Mouse (Mus musculus): ENCODE results near the gene Vwa5b1. TPM values are rescaled to one million over a fixed set of nuclear protein-coding genes. Genes with fewer than 3 reads are reported as not detected.

The Vwa5b1 gene
- polyA plus RNA-seq, 1 experiment from 2014 or later: 0.29 TPM

DNA sequence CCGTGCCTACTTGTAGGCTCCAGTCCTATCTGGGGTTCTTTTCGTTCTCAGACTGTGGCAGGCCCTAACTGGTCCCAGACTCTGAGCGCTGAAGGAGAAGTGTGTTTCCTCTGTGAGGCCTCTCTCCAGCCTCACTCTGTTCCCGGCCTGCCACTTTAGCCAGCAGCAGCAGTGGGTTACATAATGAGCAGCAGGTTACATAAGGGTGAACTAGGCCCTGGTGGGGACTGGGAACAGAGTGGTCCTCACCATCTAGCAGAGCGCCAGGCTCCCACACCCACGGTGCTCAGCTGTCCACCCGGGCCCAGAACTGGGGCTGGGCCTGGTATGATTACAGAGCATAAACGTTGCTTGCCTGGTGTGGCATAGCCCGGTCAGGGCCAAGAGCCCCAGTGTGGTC, 110.9 kb downstream of the Vwa5b1 start:
- WGBS: 81% methylated on average over 9 of the region's 9 CpGs
- no peaks in the 10 kb centered on the region for H3K27me3 ChIP-seq (replicated peaks)
- no peak overlapping the region for H3K4me3 ChIP-seq
- no peak overlapping the region for H3K4me2 ChIP-seq (replicated peaks)
- ATAC-seq (ENCODE audit: low FRiP score, low read depth): no peak
- H3K36me3 ChIP-seq: no peaks in the 10 kb centered on the region
- no peak overlapping the region for H3K27ac ChIP-seq
- no peaks in the 10 kb centered on the region for H3K9me3 ChIP-seq
- no peak overlapping the region for H3K9ac ChIP-seq
- H3K4me1 ChIP-seq: peaks cover 12% of the 10 kb centered on the region

DNA sequence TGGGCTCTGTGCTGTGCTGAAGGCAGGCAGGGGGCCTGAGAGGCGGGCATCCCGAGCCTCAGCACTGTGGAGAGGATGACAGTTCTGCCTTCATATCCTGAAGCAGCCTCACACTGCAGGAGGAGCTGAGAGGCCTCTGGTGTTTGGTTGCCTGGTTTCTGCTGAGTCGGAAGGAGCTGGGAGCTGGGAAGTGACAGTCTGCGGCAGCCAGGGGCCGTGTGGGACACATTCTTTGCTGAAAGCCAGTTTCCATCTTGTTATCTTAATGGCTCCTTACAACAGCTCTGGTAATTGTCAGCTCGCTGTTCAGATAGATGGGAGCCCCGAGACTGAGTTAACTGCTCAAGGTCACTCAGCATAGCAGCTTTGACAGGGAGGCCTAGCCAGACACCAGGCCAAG, 111.9 kb downstream of the Vwa5b1 start:
- Histone ChIP-seq H3K4me3 (no peak overlapping the region), H3K4me1 (peaks cover 12% of the 10 kb centered on the region), H3K27ac (0 out of 2 replicates have a peak overlapping the region, but pooled peaks have one; percentile 18), H3K9ac (no peak overlapping the region), H3K36me3 (no peaks in the 10 kb centered on the region), H3K27me3 (replicated peaks) (no peaks in the 10 kb centered on the region), H3K4me2 (replicated peaks) (no peak overlapping the region), H3K9me3 (no peaks in the 10 kb centered on the region)
- no peak for ATAC-seq (ENCODE audit: low FRiP score, low read depth)
- 43% methylated on average over 7 of the region's 7 CpGs for WGBS

DNA sequence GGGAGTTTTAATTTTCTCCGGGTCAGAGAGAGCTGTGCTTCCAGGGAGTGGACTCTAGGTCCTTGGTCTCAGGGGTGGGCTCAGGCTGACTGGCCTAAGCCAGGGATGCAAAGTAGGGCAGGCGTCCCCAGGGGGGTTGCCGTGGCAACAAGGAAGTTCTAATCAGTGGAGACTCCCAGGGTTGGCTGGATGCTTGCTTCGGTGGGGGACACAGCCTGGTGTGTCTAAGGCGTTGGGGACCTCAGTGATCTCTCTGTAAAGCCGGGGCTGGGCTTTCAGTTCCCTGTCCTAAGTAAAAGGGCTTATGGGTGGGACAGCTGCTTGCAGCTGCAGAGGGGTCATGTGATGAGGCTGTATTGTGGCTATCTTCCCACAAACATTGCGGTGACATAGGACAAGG, 113.4 kb downstream of the Vwa5b1 start:
- 13% methylated on average over 7 of the region's 7 CpGs for WGBS
- H3K27me3 ChIP-seq (replicated peaks): no peaks in the 10 kb centered on the region
- H3K27ac ChIP-seq: no peak overlapping the region
- peaks cover 18% of the 10 kb centered on the region for H3K4me1 ChIP-seq
- no peaks in the 10 kb centered on the region for H3K36me3 ChIP-seq
- ATAC-seq (ENCODE audit: low FRiP score, low read depth): peak; percentile 60; the same call in 1 of the 2 replicates
- 0 out of 2 replicates have a peak overlapping the region, but pooled peaks have one; percentile 2 for H3K4me2 ChIP-seq (replicated peaks)
- H3K9ac ChIP-seq: no peak overlapping the region
- no peaks in the 10 kb centered on the region for H3K9me3 ChIP-seq
- H3K4me3 ChIP-seq: no peak overlapping the region

DNA sequence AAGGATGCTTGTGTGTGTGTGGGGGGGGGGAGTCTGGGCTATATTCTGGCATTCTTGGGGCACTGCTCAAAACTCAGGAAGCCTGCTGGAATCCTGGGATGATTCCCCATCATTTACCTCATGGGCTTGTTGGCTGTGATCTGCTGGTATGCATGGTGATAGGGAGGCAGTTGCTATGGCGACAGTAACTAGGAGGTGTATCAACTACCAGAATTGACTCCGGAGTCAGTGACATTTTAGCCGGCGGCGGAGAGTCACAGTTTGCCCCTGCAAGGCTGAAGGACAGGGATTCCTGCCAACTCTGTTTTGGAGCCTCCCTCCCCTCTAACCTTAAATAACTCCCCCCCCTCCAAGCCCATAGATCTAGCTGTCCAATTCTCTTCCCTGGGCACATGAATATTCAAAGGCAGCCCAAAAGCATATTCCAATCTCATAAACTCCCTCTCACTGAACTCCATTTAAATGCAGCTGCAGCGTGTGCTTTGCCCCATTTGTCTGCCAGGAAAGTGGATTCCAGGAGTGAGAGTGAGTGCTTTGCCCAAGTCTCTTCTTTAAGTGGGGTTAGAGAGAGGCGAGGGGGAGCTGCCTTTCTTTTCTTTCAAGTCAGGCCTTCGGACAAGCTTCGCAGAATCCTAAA, 118.4 kb downstream of the Vwa5b1 start:
- Histone ChIP-seq H3K9me3 (no peaks in the 10 kb centered on the region), H3K4me2 (replicated peaks) (no peak overlapping the region), H3K9ac (no peak overlapping the region), H3K4me3 (no peak overlapping the region), H3K36me3 (no peaks in the 10 kb centered on the region), H3K27me3 (replicated peaks) (no peaks in the 10 kb centered on the region), H3K4me1 (peaks cover 22% of the 10 kb centered on the region), H3K27ac (peak overlapping the region; percentile 20; the same call in 1 of the 2 replicates)
- ATAC-seq (ENCODE audit: low FRiP score, low read depth): peak; percentile 53; the same call in 1 of the 2 replicates
- 32% methylated on average over 9 of the region's 9 CpGs for WGBS

DNA sequence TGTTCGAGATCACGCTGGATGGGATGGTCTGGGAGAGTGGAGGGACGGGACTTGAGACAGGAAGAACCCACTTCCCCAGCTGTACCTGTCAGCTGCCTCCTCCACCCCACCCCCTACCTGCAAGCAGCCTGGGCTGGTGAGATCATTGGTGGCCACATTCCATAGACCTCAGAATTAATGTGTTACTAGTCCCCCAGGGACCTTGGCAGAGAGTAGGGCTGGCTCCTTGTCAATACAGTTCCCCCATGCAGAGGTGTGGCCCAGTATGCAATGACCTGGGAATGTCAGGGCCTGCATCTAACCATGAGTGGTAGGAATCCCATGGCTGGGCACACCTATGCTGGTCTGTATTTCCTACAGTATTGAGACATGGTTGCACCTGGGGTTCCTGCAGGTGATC, 119.2 kb downstream of the Vwa5b1 start:
- ATAC-seq (ENCODE audit: low FRiP score, low read depth): no peak
- Histone ChIP-seq H3K36me3 (no peaks in the 10 kb centered on the region), H3K9me3 (no peaks in the 10 kb centered on the region), H3K4me2 (replicated peaks) (no peak overlapping the region), H3K27me3 (replicated peaks) (no peaks in the 10 kb centered on the region), H3K4me3 (no peak overlapping the region), H3K4me1 (peaks cover 17% of the 10 kb centered on the region), H3K9ac (no peak overlapping the region), H3K27ac (no peak overlapping the region)
- 79% methylated on average over 3 of the region's 3 CpGs for WGBS

Other genes with a start within 250 kb of the Vwa5b1 start
- 0.91 and 1.3 TPM in 2 replicates for gene Fam43b, start 239.4 kb downstream of the Vwa5b1 start, polyA plus RNA-seq (2016; fragmentation: Nextera tagmentation; extraction: Ambion mirVana)
- 15.6 and 15.8 TPM in 2 replicates for gene Mul1, start 201.2 kb downstream of the Vwa5b1 start, polyA plus RNA-seq (2016; fragmentation: Nextera tagmentation; extraction: Ambion mirVana)
- gene Camk2n1, start 181.6 kb downstream of the Vwa5b1 start, polyA plus RNA-seq (2016; fragmentation: Nextera tagmentation; extraction: Ambion mirVana): 9.2 and 11.7 TPM in 2 replicates
- gene Pla2g2c, start 88.9 kb upstream of the Vwa5b1 start, polyA plus RNA-seq (2016; fragmentation: Nextera tagmentation; extraction: Ambion mirVana): 0.57 and 0.61 TPM in 2 replicates
- gene Ubxn10, start 101.3 kb upstream of the Vwa5b1 start, polyA plus RNA-seq (2016; fragmentation: Nextera tagmentation; extraction: Ambion mirVana): 1.0 and 1.7 TPM in 2 replicates
- 0.08 and 0.28 TPM in 2 replicates for gene Pla2g2f, start 121.7 kb upstream of the Vwa5b1 start, polyA plus RNA-seq (2016; fragmentation: Nextera tagmentation; extraction: Ambion mirVana)
- gene Pla2g2d, start 139.9 kb upstream of the Vwa5b1 start, polyA plus RNA-seq (2016; fragmentation: Nextera tagmentation; extraction: Ambion mirVana): 1.1 and 1.5 TPM in 2 replicates
- gene Pla2g5, start 227.6 kb upstream of the Vwa5b1 start, polyA plus RNA-seq (2016; fragmentation: Nextera tagmentation; extraction: Ambion mirVana): not detected in 2 replicates
- gene Gm13030, start 238.1 kb upstream of the Vwa5b1 start, polyA plus RNA-seq (2016; fragmentation: Nextera tagmentation; extraction: Ambion mirVana): not detected in 2 replicates
- gene Pla2g2e, start 242.1 kb upstream of the Vwa5b1 start, polyA plus RNA-seq (2016; fragmentation: Nextera tagmentation; extraction: Ambion mirVana): not detected in 2 replicates